Mouse (Mus musculus): ENCODE results near the gene Nop9.

- TF ChIP-seq NRF1 (IDR thresholded peaks at IDR 0.05; ENCODE audit: low read depth, low read length) (no peak), CTCF (conservative IDR thresholded peaks at IDR 0.05 in 1 of 2, IDR thresholded peaks at IDR 0.05 in 1 of 2; ENCODE audit: low read depth in 2 of 2, low read length in 2 of 2) (no peak), ZKSCAN1 (IDR thresholded peaks at IDR 0.05; ENCODE audit: borderline replicate concordance, low read depth, low read length) (no peak), MEF2A (IDR thresholded peaks at IDR 0.05; ENCODE audit: borderline replicate concordance, low read depth, low read length) (no peak), ZC3H11A (IDR thresholded peaks at IDR 0.05; ENCODE audit: low read depth, low read length) (no peak), CHD2 (IDR thresholded peaks at IDR 0.05; ENCODE audit: low read length) (no peak), JUN (IDR thresholded peaks at IDR 0.05; ENCODE audit: insufficient read depth, low read depth, low read length) (no peak), ELF1 (IDR thresholded peaks at IDR 0.05; ENCODE audit: low read depth, low read length) (no peak), POLR2A (IDR thresholded peaks at IDR 0.05; ENCODE audit: low read depth, low read length) (no peak), EP300 (IDR thresholded peaks at IDR 0.05; ENCODE audit: low read length) (no peak), RCOR1 (conservative IDR thresholded peaks at IDR 0.05; ENCODE audit: low read depth, low read length) (no peak)
These were observed 50.1 kb downstream of the Nop9 start for GRCm38 (mm10) chr14:55795380-55796163.
